Mouse (Mus musculus) bone marrow, adult 2 months (tissue): ENCODE data around the gene Fastkd1. TPM values are rescaled to one million over a fixed set of nuclear protein-coding genes. Genes with fewer than 3 reads are reported as not detected.
A peak's percentile ranks its signal among the peaks of the same experiment; 100 is the strongest.

ENCODE experiments used
- H3K27ac ChIP-seq: fragments of 200-500 bp; 2 replicates; pipeline ENCODE4 v1.5.1; 2012; ENCODE audit warnings: low read depth, mild to moderate bottlenecking, control low read depth, inconsistent platforms, low read length; ENCODE audit not compliant: control insufficient read depth, poor library complexity, insufficient read depth
- H3K4me1 ChIP-seq: fragments of 200-500 bp; 2 replicates; pipeline ENCODE4 v1.6.1; 2011; ENCODE audit warnings: low read length; ENCODE audit not compliant: control insufficient read depth, insufficient read depth
- H3K4me3 ChIP-seq: fragments of 200-500 bp; replicated peaks from 2 replicates; pipeline ENCODE3; 2011; ENCODE audit warnings: mild to moderate bottlenecking, low read depth, low read length, control low read depth; ENCODE audit not compliant: control insufficient read depth
- CTCF ChIP-seq: fragments of 200-500 bp; IDR thresholded peaks from 2 replicates; pipeline ENCODE4 v1.5.1; 2011; ENCODE audit warnings: low read length, control low read depth; ENCODE audit not compliant: control insufficient read depth, insufficient read depth
- POLR2A ChIP-seq: fragments of 200-500 bp; IDR thresholded peaks from 2 replicates; pipeline ENCODE4 v1.6.1; 2011; ENCODE audit warnings: low read depth, mild to moderate bottlenecking, control low read depth, low read length, borderline replicate concordance; ENCODE audit not compliant: control insufficient read depth
- WGBS: fragments of 180-500 bp; shearing (Covaris S2); methylation state at CpG from one replicate; pipeline ENCODE4 v1.1.7; 2018; 5-methylcytosine and 5-hydroxymethylcytosine counted together
- polyA plus RNA-seq: library from polyadenylated mRNA; stranded (reverse); fragments of >200 nt; gene quantifications from 2 replicates; pipeline ENCODE4 v1.2.4, GENCODE M21; 2011; ENCODE audit warnings: low replicate concordance; ENCODE audit not compliant: missing spikeins, insufficient read depth, insufficient read length

The Fastkd1 gene
- polyA plus RNA-seq: 2.0 and 5.9 TPM in 2 replicates

GRCm38 (mm10) chr2:69712981-69713625 is at the start of gene Fastkd1:
Fastkd1 (minus strand) TSS chr2:69713516.
- H3K27ac ChIP-seq: no peak within 1 kb of the TSS
- H3K4me3 ChIP-seq: peak within 1 kb of the TSS; percentile 80
- no peak for TF ChIP-seq POLR2A
- under 1% methylated on average over 39 of the region's 39 CpGs for WGBS
- H3K4me1 ChIP-seq: peaks cover 2% of the 10 kb centered on the region

GRCm38 (mm10) chr2:69760980-69761379 is 47.7 kb upstream of the Fastkd1 start:
- WGBS: 86% methylated on average over 5 of the region's 5 CpGs
- H3K27ac ChIP-seq: no peak overlapping the region
- TF ChIP-seq CTCF (no peak), POLR2A (no peak)
- no peak overlapping the region for H3K4me3 ChIP-seq
- no peaks in the 10 kb centered on the region for H3K4me1 ChIP-seq

GRCm38 (mm10) chr2:69745091-69745490 is 31.8 kb upstream of the Fastkd1 start:
- Histone ChIP-seq H3K27ac (no peak overlapping the region), H3K4me3 (no peak overlapping the region), H3K4me1 (no peaks in the 10 kb centered on the region)
- TF ChIP-seq CTCF (peak; percentile 26), POLR2A (no peak)
- 79% methylated on average over 1 of the region's 1 CpGs for WGBS

GRCm38 (mm10) chr2:69723519-69723825 is 10.2 kb upstream of the Fastkd1 start:
- no peak for TF ChIP-seq POLR2A
- no peak for TF ChIP-seq CTCF
- under 1% methylated on average over 13 of the region's 13 CpGs for WGBS
- Histone ChIP-seq H3K4me3 (peak overlapping the region; percentile 72), H3K27ac (peak overlapping the region; percentile 94), H3K4me1 (no peaks in the 10 kb centered on the region; the same call in 1 of the 2 replicates)

- under 1% methylated on average over 91 of the region's 91 CpGs for WGBS
- H3K4me1 ChIP-seq: no peaks in the 10 kb centered on the region; the same call in 1 of the 2 replicates
- H3K4me3 ChIP-seq: peak overlapping the region; percentile 72
- H3K27ac ChIP-seq: peak overlapping the region; percentile 94
- TF ChIP-seq CTCF: no peak
- peak; percentile 65; the same call in 1 of the 2 replicates for TF ChIP-seq POLR2A
Measured at GRCm38 (mm10) chr2:69722650-69723518, 9.6 kb upstream of the Fastkd1 start.

- TF ChIP-seq CTCF (no peak), POLR2A (no peak)
- WGBS: 7% methylated on average over 12 of the region's 12 CpGs
- no peaks in the 10 kb centered on the region; the same call in 1 of the 2 replicates for H3K4me1 ChIP-seq
- peak within 1 kb of the TSS; percentile 72 for H3K4me3 ChIP-seq
- H3K27ac ChIP-seq: peak within 1 kb of the TSS; percentile 94
Measured at GRCm38 (mm10) chr2:69722273-69722649, 8.9 kb upstream of the Fastkd1 start, which contains the start of gene Ppig. Ppig (plus strand) TSS chr2:69722545.

- Histone ChIP-seq H3K4me3 (no peak overlapping the region), H3K4me1 (peaks cover 2% of the 10 kb centered on the region), H3K27ac (peak overlapping the region; percentile 63; the same call in 1 of the 2 replicates)
- WGBS: 39% methylated on average over 1 of the region's 1 CpGs
- no peak for TF ChIP-seq CTCF
- no peak for TF ChIP-seq POLR2A
Measured at GRCm38 (mm10) chr2:69719121-69719520, 5.8 kb upstream of the Fastkd1 start.

- peaks cover 2% of the 10 kb centered on the region for H3K4me1 ChIP-seq
- WGBS: 29% methylated on average over 3 of the region's 3 CpGs
- TF ChIP-seq CTCF: no peak
- TF ChIP-seq POLR2A: no peak
- no peak overlapping the region; the same call in 1 of the 2 replicates for H3K27ac ChIP-seq
- no peak overlapping the region for H3K4me3 ChIP-seq
Measured at GRCm38 (mm10) chr2:69716483-69716882, 3.2 kb upstream of the Fastkd1 start.

- H3K4me3 ChIP-seq: no peak overlapping the region
- TF ChIP-seq CTCF: no peak
- no peak for TF ChIP-seq POLR2A
- H3K4me1 ChIP-seq: peaks cover 2% of the 10 kb centered on the region
- WGBS: 74% methylated on average over 5 of the region's 5 CpGs
- no peak overlapping the region for H3K27ac ChIP-seq
Measured at GRCm38 (mm10) chr2:69714126-69714525, 810 bp upstream of the Fastkd1 start.
